ENCODE assay signal across 8 mouse cellular contexts in the genomic region with DNA sequence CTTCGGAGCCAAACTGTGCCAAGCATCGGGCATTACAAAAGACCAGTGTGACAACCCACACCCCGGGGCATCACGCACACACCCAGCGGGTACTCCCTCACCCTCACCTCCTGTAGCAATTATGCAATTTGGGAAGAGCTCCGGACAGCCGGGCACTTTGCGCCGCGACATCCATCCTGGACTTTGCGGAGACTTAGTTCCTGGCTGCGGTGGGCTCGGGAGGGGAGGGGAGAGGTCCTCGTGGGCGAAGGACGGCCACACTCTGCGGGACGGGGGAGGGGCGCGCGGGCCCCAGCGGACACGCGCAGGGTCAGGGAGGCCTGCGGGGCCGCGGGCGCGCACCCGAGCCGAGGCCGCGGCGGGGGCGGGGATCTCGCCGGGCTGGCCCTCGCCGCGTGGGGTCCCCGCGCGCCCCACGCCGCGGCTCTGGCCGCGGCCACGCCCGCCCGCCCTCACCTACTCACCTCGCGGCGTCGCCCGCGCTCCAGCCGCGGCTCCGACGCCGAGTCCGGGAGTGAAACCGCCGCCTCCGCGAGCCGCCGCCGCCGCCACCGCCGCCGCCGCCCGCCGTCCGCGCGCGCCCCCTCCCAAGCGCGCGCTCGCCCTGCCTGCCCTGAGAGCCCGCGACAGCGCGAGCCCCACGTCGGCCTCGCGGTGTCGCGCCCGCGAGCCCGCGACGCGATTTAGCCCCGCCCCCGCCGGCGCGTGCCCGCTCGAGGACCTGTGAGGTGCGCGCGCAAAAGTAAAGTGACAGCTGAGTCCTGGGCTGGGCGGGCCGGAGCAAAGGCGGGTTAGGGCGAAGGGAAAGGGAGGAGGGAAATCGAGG. TPM values are rescaled to one million over a fixed set of nuclear protein-coding genes. Genes with fewer than 3 reads are reported as not detected.
DNase-seq lines count a peak whose midpoint lies in the region; ATAC-seq and TF ChIP-seq lines count a peak whose summit lies in the region.

No protein-coding gene starts in this region.

- peaks cover 4% of the 10 kb centered on the region; the same call in 1 of the 2 replicates for H3K9me3 ChIP-seq in hindbrain, embryonic 10.5 days
- H3K9me3 ChIP-seq in lung, embryonic 15.5 days = no peaks in the 10 kb centered on the region

- no peaks in the 10 kb centered on the region for H3K4me1 ChIP-seq in cerebellum, adult 2 months (ENCODE audit: control insufficient read depth, insufficient read depth, low read length)
- H3K4me1 ChIP-seq in hindbrain, embryonic 10.5 days (replicated peaks) = peaks cover 11% of the 10 kb centered on the region
- no peaks in the 10 kb centered on the region for H3K4me1 ChIP-seq in lung, embryonic 15.5 days
- peaks cover 3% of the 10 kb centered on the region; the same call in 1 of the 2 replicates for H3K4me1 ChIP-seq in thymus, adult 2 months (replicated peaks; ENCODE audit: control insufficient read depth, insufficient read depth, low read length)

- peak overlapping the region; percentile 98 for H3K4me3 ChIP-seq in cerebellum, adult 2 months (replicated peaks; ENCODE audit: insufficient read depth, low read depth, low read length)
- peak overlapping the region; percentile 66 for H3K4me3 ChIP-seq in hindbrain, embryonic 10.5 days
- peak overlapping the region; percentile 72 for H3K4me3 ChIP-seq in lung, embryonic 15.5 days
- peak overlapping the region; percentile 70 for H3K4me3 ChIP-seq in thymus, adult 2 months (ENCODE audit: control insufficient read depth, insufficient read depth, low read length)

- H3K4me2 ChIP-seq in lung, embryonic 15.5 days = peak overlapping the region; percentile 75

- no peaks in the 10 kb centered on the region for H3K36me3 ChIP-seq in hindbrain, embryonic 10.5 days
- no peaks in the 10 kb centered on the region for H3K36me3 ChIP-seq in lung, embryonic 15.5 days
- H3K36me3 ChIP-seq in thymus, adult 2 months (ENCODE audit: control insufficient read depth, insufficient read depth, low read length) = no peaks in the 10 kb centered on the region

- no peak for TF ChIP-seq POLR2A in cerebellum, adult 2 months (IDR thresholded peaks at IDR 0.05; ENCODE audit: borderline replicate concordance, insufficient read depth, low read length)
- 0 out of 2 replicates have a peak, but pooled peaks have one; percentile 22 for TF ChIP-seq POLR2A in thymus, adult 2 months (IDR thresholded peaks at IDR 0.05; ENCODE audit: control insufficient read depth, extremely low read depth, insufficient read depth, low read length, poor library complexity)

- H3K27ac ChIP-seq in cerebellum, adult 2 months (ENCODE audit: insufficient read depth, low read length) = peak overlapping the region; percentile 46; the same call in 1 of the 2 replicates
- H3K27ac ChIP-seq in hindbrain, embryonic 10.5 days = peak overlapping the region; percentile 89
- peak overlapping the region; percentile 83 for H3K27ac ChIP-seq in lung, embryonic 15.5 days
- H3K27ac ChIP-seq in thymus, adult 2 months (ENCODE audit: control insufficient read depth, insufficient read depth, low read length) = no peak overlapping the region

- no peaks in the 10 kb centered on the region for H3K27me3 ChIP-seq in cerebellum, adult 2 months (ENCODE audit: control insufficient read depth, insufficient read depth, low read length)
- H3K27me3 ChIP-seq in hindbrain, embryonic 10.5 days (ENCODE audit: insufficient read depth, poor library complexity, severe bottlenecking) = no peaks in the 10 kb centered on the region
- H3K27me3 ChIP-seq in lung, embryonic 15.5 days = no peaks in the 10 kb centered on the region
- H3K27me3 ChIP-seq in thymus, adult 2 months (ENCODE audit: control insufficient read depth, insufficient read depth, low read length) = no peaks in the 10 kb centered on the region

- WGBS in cerebellum, adult 2 months = under 1% methylated on average over 97 of the region's 116 CpGs
- under 1% methylated on average over 88 of the region's 116 CpGs for WGBS in hindbrain, embryonic 10.5 days
- WGBS in lung, embryonic 15.5 days = 1% methylated on average over 71 of the region's 116 CpGs
- WGBS in thymus, adult 2 months = 3% methylated on average over 106 of the region's 116 CpGs

- ATAC-seq in lung, embryonic 15.5 days (ENCODE audit: borderline replicate concordance, extremely low read depth, low FRiP score, low TSS enrichment) = peak; percentile 92

- TF ChIP-seq CTCF in cerebellum, adult 2 months (IDR thresholded peaks at IDR 0.05; ENCODE audit: borderline replicate concordance, insufficient read depth, low read depth, low read length) = no peak
- no peak for TF ChIP-seq CTCF in thymus, adult 2 months (IDR thresholded peaks at IDR 0.05; ENCODE audit: borderline replicate concordance, control insufficient read depth, extremely low read depth, insufficient read depth, low read length, poor library complexity)

- peak; percentile 82 for DNase-seq in MN1 (ENCODE audit: low spot score)
- DNase-seq in cerebellum, adult 2 months = peak; percentile 92 to 93
- DNase-seq in frontal cortex, adult 2 months (ENCODE audit: extremely low spot score in 1 of 2, low spot score in 1 of 2) = peak; percentile 58 to 87
- peak; percentile 88 for DNase-seq in hindbrain, embryonic 10.5 days (ENCODE audit: low spot score)
- DNase-seq in layer of hippocampus, adult 9-10 months (ENCODE audit: low spot score) = peak; percentile 55
- peak; percentile 73 for DNase-seq in ovary, adult 18-20 months (ENCODE audit: low spot score)
- peak; percentile 88 for DNase-seq in thymus, adult 2 months

- peak overlapping the region; percentile 71 for H3K9ac ChIP-seq in lung, embryonic 15.5 days

RNA-seq across cellular contexts. Expression of a gene that starts 0.7 kb away (rescaled TPM):
- 125 and 141 TPM in 2 replicates for polyA plus RNA-seq in cerebellum, adult 2 months (2012; rRNA removed)
- 134 and 142 TPM in 2 replicates for polyA plus RNA-seq in frontal cortex, adult 2 months (2012; rRNA removed)
- 49.2 and 53.3 TPM in 2 replicates for polyA plus RNA-seq in hindbrain, embryonic 10.5 days (2016; fragmentation: Nextera tagmentation; extraction: Ambion mirVana)
- polyA plus RNA-seq in lung, embryonic 15.5 days (2015; fragmentation: Nextera tagmentation; extraction: Ambion mirVana) = 77.9 and 78.7 TPM in 2 replicates
- polyA plus RNA-seq in thymus, adult 2 months (2012; rRNA removed) = 25.5 and 34.9 TPM in 2 replicates
